Mouse (Mus musculus) kidney, adult 2 months (tissue): ENCODE data around the gene Wnt5b. TPM values are rescaled to one million over a fixed set of nuclear protein-coding genes. Genes with fewer than 3 reads are reported as not detected.
A peak's percentile ranks its signal among the peaks of the same experiment; 100 is the strongest.

ENCODE experiments used
- DNase-seq: peaks from one replicate; pipeline ENCODE4 v3.0.0; 2021
- H3K27ac ChIP-seq: fragments of 200-500 bp; 2 replicates; pipeline ENCODE4 v1.5.1; 2012; ENCODE audit warnings: low read depth, low read length, control low read depth, inconsistent platforms; ENCODE audit not compliant: insufficient read depth
- H3K27me3 ChIP-seq: fragments of 200-500 bp; replicated peaks from 2 replicates; pipeline ENCODE4 v1.6.1; 2012; ENCODE audit warnings: mild to moderate bottlenecking, moderate library complexity, low read length, inconsistent platforms; ENCODE audit not compliant: control insufficient read depth, insufficient read depth
- H3K36me3 ChIP-seq: fragments of 200-500 bp; 2 replicates; pipeline ENCODE4 v1.6.1; 2012; ENCODE audit warnings: mild to moderate bottlenecking, moderate library complexity, low read length, inconsistent platforms; ENCODE audit not compliant: control insufficient read depth, insufficient read depth
- H3K4me1 ChIP-seq: fragments of 200-500 bp; 2 replicates; pipeline ENCODE4 v1.6.1; 2011; ENCODE audit warnings: low read length; ENCODE audit not compliant: control insufficient read depth, insufficient read depth
- H3K4me3 ChIP-seq: fragments of 200-500 bp; 2 replicates; pipeline ENCODE4 v1.5.1; 2011; ENCODE audit warnings: mild to moderate bottlenecking, low read depth, low read length, control low read depth; ENCODE audit not compliant: insufficient read depth
- CTCF ChIP-seq: fragments of 200-500 bp; conservative IDR thresholded peaks from 2 replicates; pipeline ENCODE4 v1.5.1; 2011; ENCODE audit warnings: low read depth, mild to moderate bottlenecking, control low read depth, low read length, moderate library complexity, mixed read lengths; ENCODE audit not compliant: insufficient read depth, insufficient read length
- POLR2A ChIP-seq: fragments of 200-500 bp; IDR thresholded peaks from one replicate; pipeline ENCODE4 v1.6.1; 2011; ENCODE audit warnings: low read depth, low read length, control low read depth
- WGBS: fragments of 180-500 bp; shearing (Covaris S2); methylation state at CpG from one replicate; pipeline ENCODE4 v1.1.7; 2018; 5-methylcytosine and 5-hydroxymethylcytosine counted together
- polyA plus RNA-seq: library from polyadenylated mRNA; depleted of rRNA; stranded (reverse); fragments of >200 nt; gene quantifications from 2 replicates; pipeline ENCODE4 v1.2.3, GENCODE M21; 2012

Gene Wnt5b
- polyA plus RNA-seq, 1 experiment, result 6.2 TPM

- TF ChIP-seq CTCF, result no peak
- no peak for TF ChIP-seq POLR2A
- 48% methylated on average over 3 of the region's 3 CpGs for WGBS
- Histone ChIP-seq H3K27ac (no peak overlapping the region), H3K27me3 (no peaks in the 10 kb centered on the region), H3K4me3 (no peak overlapping the region), H3K36me3 (no peaks in the 10 kb centered on the region), H3K4me1 (no peaks in the 10 kb centered on the region)
- no peak for DNase-seq
Measured at GRCm38 (mm10) chr6:119521931-119522391, 22.2 kb downstream of the Wnt5b start.

DNA sequence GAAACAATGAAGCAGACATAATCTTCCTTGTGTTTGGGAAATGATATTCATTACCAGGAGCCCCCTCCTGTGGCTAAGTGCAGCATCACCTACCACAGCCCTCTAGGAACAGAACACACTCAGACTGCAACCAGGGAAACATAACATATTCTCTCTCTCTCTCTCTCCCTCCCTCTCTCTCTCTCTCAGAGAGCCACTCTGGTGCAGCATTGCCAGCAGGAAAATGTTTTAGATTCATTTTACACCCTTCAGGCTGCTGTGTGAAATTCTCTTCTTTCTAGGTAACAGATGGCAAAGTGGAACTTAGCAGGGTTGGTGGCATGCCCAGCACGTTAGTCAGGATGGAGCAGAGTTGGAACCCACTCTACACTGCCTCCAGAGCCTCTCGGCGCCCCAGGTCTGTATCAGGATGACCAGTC is 22.7 kb downstream of the Wnt5b start:
- no peak overlapping the region for H3K4me3 ChIP-seq
- WGBS, result 79% methylated on average over 3 of the region's 3 CpGs
- no peaks in the 10 kb centered on the region for H3K4me1 ChIP-seq
- H3K27me3 ChIP-seq, result no peaks in the 10 kb centered on the region
- H3K27ac ChIP-seq, result no peak overlapping the region
- no peak for DNase-seq
- TF ChIP-seq CTCF, result no peak
- no peak for TF ChIP-seq POLR2A
- H3K36me3 ChIP-seq, result no peaks in the 10 kb centered on the region

GRCm38 (mm10) chr6:119520731-119521130 is 23.4 kb downstream of the Wnt5b start:
- H3K4me3 ChIP-seq, result no peak overlapping the region

DNA sequence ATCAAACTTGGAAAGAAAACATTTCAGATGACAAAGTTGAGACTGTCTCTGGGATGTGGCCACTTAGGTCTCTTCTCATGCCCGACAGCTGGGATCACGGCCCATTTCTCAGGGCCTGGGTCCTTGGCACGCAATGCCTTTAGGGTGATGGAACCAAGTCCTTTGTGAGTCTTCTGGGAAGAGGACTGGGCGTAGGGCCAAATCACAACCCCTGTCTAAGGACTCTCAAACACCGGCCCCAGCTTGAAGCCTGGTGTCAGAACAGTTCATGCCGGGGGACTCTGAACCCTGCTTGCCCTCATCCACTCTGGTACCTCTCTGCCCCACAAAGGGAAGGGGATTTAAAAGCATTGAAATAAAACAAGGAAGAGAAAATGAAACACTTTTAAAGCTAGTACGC is 30.1 kb downstream of the Wnt5b start:
- H3K4me1 ChIP-seq, result no peaks in the 10 kb centered on the region
- WGBS, result 58% methylated on average over 7 of the region's 7 CpGs
- no peaks in the 10 kb centered on the region for H3K36me3 ChIP-seq
- no peak overlapping the region for H3K4me3 ChIP-seq
- DNase-seq, result peak; percentile 21
- H3K27me3 ChIP-seq, result no peaks in the 10 kb centered on the region
- no peak for TF ChIP-seq CTCF
- TF ChIP-seq POLR2A, result no peak
- no peak overlapping the region for H3K27ac ChIP-seq

More at GRCm38 (mm10) chr6:119520731-119521130, 23.4 kb downstream of the Wnt5b start:
- H3K27ac ChIP-seq, result no peak overlapping the region
- DNase-seq, result no peak
- no peaks in the 10 kb centered on the region for H3K27me3 ChIP-seq
- TF ChIP-seq POLR2A (no peak), CTCF (no peak)
- H3K4me1 ChIP-seq, result no peaks in the 10 kb centered on the region
- H3K36me3 ChIP-seq, result no peaks in the 10 kb centered on the region
- WGBS, result 50% methylated on average over 9 of the region's 9 CpGs

- Histone ChIP-seq H3K4me3 (no peak overlapping the region), H3K27me3 (no peaks in the 10 kb centered on the region), H3K4me1 (no peaks in the 10 kb centered on the region), H3K36me3 (no peaks in the 10 kb centered on the region), H3K27ac (no peak overlapping the region)
- DNase-seq, result no peak
- 61% methylated on average over 5 of the region's 5 CpGs for WGBS
- TF ChIP-seq POLR2A (no peak), CTCF (no peak)
Measured at GRCm38 (mm10) chr6:119513452-119513851, 30.7 kb downstream of the Wnt5b start.

DNA sequence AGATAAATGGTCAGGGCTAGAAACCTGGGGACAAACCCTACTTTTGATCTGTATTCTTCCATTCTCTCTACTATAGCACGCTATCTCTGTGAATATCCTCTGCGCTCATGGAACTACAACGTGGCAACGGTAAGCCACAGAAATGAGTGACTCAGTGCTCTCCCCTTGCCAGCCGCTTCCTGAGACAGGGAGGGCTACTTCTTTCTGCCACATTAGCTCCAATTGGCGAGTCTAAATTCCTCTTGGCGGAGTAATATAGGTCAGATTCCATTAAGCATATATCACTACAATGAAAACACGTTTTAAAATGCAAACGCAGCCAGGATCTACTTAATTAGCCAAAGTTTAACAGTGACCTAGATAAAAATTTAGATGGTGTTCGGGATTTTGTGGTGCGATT is 31.4 kb downstream of the Wnt5b start:
- H3K4me3 ChIP-seq, result no peak overlapping the region
- no peaks in the 10 kb centered on the region for H3K27me3 ChIP-seq
- TF ChIP-seq POLR2A, result no peak
- TF ChIP-seq CTCF, result no peak
- H3K36me3 ChIP-seq, result no peaks in the 10 kb centered on the region
- H3K4me1 ChIP-seq, result no peaks in the 10 kb centered on the region
- 77% methylated on average over 11 of the region's 11 CpGs for WGBS
- no peak for DNase-seq
- H3K27ac ChIP-seq, result no peak overlapping the region

DNA sequence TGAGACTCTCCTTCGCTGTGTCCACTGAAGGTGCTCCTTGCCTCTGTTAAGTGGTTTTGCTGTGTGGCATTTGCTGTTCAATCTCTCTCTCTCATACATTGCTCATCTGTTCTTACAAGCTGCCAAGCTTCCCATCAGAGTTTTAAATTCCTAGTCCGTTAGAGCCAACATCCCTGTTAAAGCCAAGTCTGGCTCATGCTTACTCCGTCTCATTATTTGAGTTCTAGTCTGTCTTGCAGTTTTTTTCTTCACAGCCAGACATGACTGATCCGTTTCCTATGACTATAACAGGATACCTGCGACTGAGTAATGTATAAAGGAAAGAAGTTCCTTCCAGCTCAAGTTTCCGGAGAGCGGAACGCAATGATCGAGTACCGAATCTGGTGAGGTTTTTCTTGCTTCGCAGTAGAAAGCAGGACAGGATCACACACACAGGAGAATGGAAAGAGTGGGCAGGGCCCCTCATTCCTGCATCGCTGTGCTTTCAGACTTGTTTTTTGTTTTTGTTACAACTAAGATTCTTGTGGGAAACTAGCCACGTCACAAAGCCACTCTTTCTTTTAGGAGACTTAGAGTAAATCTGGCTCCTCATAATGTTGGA is 34.6 kb downstream of the Wnt5b start:
- 86% methylated on average over 13 of the region's 13 CpGs for WGBS
- no peaks in the 10 kb centered on the region for H3K27me3 ChIP-seq
- TF ChIP-seq POLR2A, result no peak
- TF ChIP-seq CTCF, result no peak
- no peak overlapping the region for H3K4me3 ChIP-seq
- no peak for DNase-seq
- no peaks in the 10 kb centered on the region for H3K36me3 ChIP-seq
- no peaks in the 10 kb centered on the region; the same call in 1 of the 2 replicates for H3K4me1 ChIP-seq
- H3K27ac ChIP-seq, result no peak overlapping the region
